Mouse (Mus musculus): ENCODE measurements around the gene Clec5a. TPM values are rescaled to one million over a fixed set of nuclear protein-coding genes. Genes with fewer than 3 reads are reported as not detected.

Gene Clec5a
- polyA plus RNA-seq, 1 experiment from 2014 or later = 0.72 TPM

- H3K9ac ChIP-seq (ENCODE audit: low read length) = no peak overlapping the region
- H3K4me2 ChIP-seq (ENCODE audit: low read depth, low read length, severe bottlenecking) = no peak overlapping the region
- DNase-seq (ENCODE audit: low spot score) (no peak), ATAC-seq (replicated peaks; ENCODE audit: low FRiP score) (no peak)
- no peaks in the 10 kb centered on the region for H3K4me1 ChIP-seq (replicated peaks; ENCODE audit: control insufficient read depth, insufficient read depth, low read length)
- no peak overlapping the region for H3K27ac ChIP-seq (ENCODE audit: low read depth, low read length)
- H3K27me3 ChIP-seq (ENCODE audit: control insufficient read depth, insufficient read depth, low read length) = no peaks in the 10 kb centered on the region
- 78% methylated on average over 3 of the region's 3 CpGs for WGBS
- H3K9me3 ChIP-seq (ENCODE audit: control insufficient read depth, low read length) = no peaks in the 10 kb centered on the region
- H3K4me3 ChIP-seq (ENCODE audit: low read depth, low read length) = no peak overlapping the region
- no peaks in the 10 kb centered on the region for H3K36me3 ChIP-seq (ENCODE audit: control insufficient read depth, insufficient read depth, low read length)
Measured at GRCm38 (mm10) chr6:40594804-40595550, 9.4 kb upstream of the Clec5a start.

GRCm38 (mm10) chr6:40588346-40588745, 2.7 kb upstream of the Clec5a start:
- Histone ChIP-seq H3K27me3 (ENCODE audit: control insufficient read depth, insufficient read depth, low read length) (no peaks in the 10 kb centered on the region), H3K27ac (ENCODE audit: low read depth, low read length) (no peak overlapping the region), H3K36me3 (ENCODE audit: control insufficient read depth, insufficient read depth, low read length) (no peaks in the 10 kb centered on the region), H3K4me1 (replicated peaks; ENCODE audit: control insufficient read depth, insufficient read depth, low read length) (no peaks in the 10 kb centered on the region), H3K9me3 (ENCODE audit: control insufficient read depth, low read length) (no peaks in the 10 kb centered on the region), H3K4me2 (ENCODE audit: low read depth, low read length, severe bottlenecking) (no peak overlapping the region), H3K9ac (ENCODE audit: low read length) (no peak overlapping the region), H3K4me3 (ENCODE audit: low read depth, low read length) (no peak overlapping the region)
- DNase-seq (ENCODE audit: low spot score) (no peak), ATAC-seq (replicated peaks; ENCODE audit: low FRiP score) (no peak)
- WGBS = 96% methylated on average over 2 of the region's 2 CpGs

GRCm38 (mm10) chr6:40584336-40584735, 1.3 kb downstream of the Clec5a start:
- Histone ChIP-seq H3K9me3 (ENCODE audit: control insufficient read depth, low read length) (no peaks in the 10 kb centered on the region), H3K27me3 (ENCODE audit: control insufficient read depth, insufficient read depth, low read length) (no peaks in the 10 kb centered on the region), H3K27ac (ENCODE audit: low read depth, low read length) (no peak overlapping the region), H3K9ac (ENCODE audit: low read length) (no peak overlapping the region), H3K4me3 (ENCODE audit: low read depth, low read length) (no peak overlapping the region), H3K36me3 (ENCODE audit: control insufficient read depth, insufficient read depth, low read length) (no peaks in the 10 kb centered on the region), H3K4me1 (replicated peaks; ENCODE audit: control insufficient read depth, insufficient read depth, low read length) (no peaks in the 10 kb centered on the region), H3K4me2 (ENCODE audit: low read depth, low read length, severe bottlenecking) (no peak overlapping the region)
- 87% methylated on average over 6 of the region's 6 CpGs for WGBS
- ATAC-seq (replicated peaks; ENCODE audit: low FRiP score) = no peak
- DNase-seq (ENCODE audit: low spot score) = no peak

- no peak for DNase-seq (ENCODE audit: low spot score)
- Histone ChIP-seq H3K4me2 (ENCODE audit: low read depth, low read length, severe bottlenecking) (no peak overlapping the region), H3K27me3 (ENCODE audit: control insufficient read depth, insufficient read depth, low read length) (no peaks in the 10 kb centered on the region), H3K36me3 (ENCODE audit: control insufficient read depth, insufficient read depth, low read length) (no peaks in the 10 kb centered on the region), H3K4me1 (replicated peaks; ENCODE audit: control insufficient read depth, insufficient read depth, low read length) (no peaks in the 10 kb centered on the region), H3K9me3 (ENCODE audit: control insufficient read depth, low read length) (no peaks in the 10 kb centered on the region), H3K9ac (ENCODE audit: low read length) (no peak overlapping the region), H3K4me3 (ENCODE audit: low read depth, low read length) (no peak overlapping the region), H3K27ac (ENCODE audit: low read depth, low read length) (no peak overlapping the region)
- 74% methylated on average over 1 of the region's 1 CpGs for WGBS
- ATAC-seq (replicated peaks; ENCODE audit: low FRiP score) = no peak
Measured at GRCm38 (mm10) chr6:40576305-40576704, 9.3 kb downstream of the Clec5a start.

- DNase-seq (ENCODE audit: low spot score) (no peak), ATAC-seq (replicated peaks; ENCODE audit: low FRiP score) (no peak)
- no peak overlapping the region for H3K27ac ChIP-seq (ENCODE audit: low read depth, low read length)
- no peak overlapping the region for H3K4me2 ChIP-seq (ENCODE audit: low read depth, low read length, severe bottlenecking)
- no peaks in the 10 kb centered on the region for H3K36me3 ChIP-seq (ENCODE audit: control insufficient read depth, insufficient read depth, low read length)
- H3K9ac ChIP-seq (ENCODE audit: low read length) = no peak overlapping the region
- 78% methylated on average over 3 of the region's 3 CpGs for WGBS
- no peaks in the 10 kb centered on the region for H3K9me3 ChIP-seq (ENCODE audit: control insufficient read depth, low read length)
- H3K4me3 ChIP-seq (ENCODE audit: low read depth, low read length) = no peak overlapping the region
- no peaks in the 10 kb centered on the region for H3K27me3 ChIP-seq (ENCODE audit: control insufficient read depth, insufficient read depth, low read length)
- no peaks in the 10 kb centered on the region for H3K4me1 ChIP-seq (replicated peaks; ENCODE audit: control insufficient read depth, insufficient read depth, low read length)
Measured at GRCm38 (mm10) chr6:40573618-40574017, 12.0 kb downstream of the Clec5a start.

GRCm38 (mm10) chr6:40569187-40569586, 16.4 kb downstream of the Clec5a start, which contains the start of gene Olfr460:
Gene Olfr460, plus strand, starts transcription at chr6:40569487.
- Histone ChIP-seq H3K9me3 (ENCODE audit: control insufficient read depth, low read length) (no peaks in the 10 kb centered on the region), H3K9ac (ENCODE audit: low read length) (no peak within 1 kb of the TSS), H3K27me3 (ENCODE audit: control insufficient read depth, insufficient read depth, low read length) (no peaks in the 10 kb centered on the region), H3K27ac (ENCODE audit: low read depth, low read length) (no peak within 1 kb of the TSS), H3K4me2 (ENCODE audit: low read depth, low read length, severe bottlenecking) (no peak within 1 kb of the TSS), H3K4me3 (ENCODE audit: low read depth, low read length) (no peak within 1 kb of the TSS), H3K4me1 (replicated peaks; ENCODE audit: control insufficient read depth, insufficient read depth, low read length) (no peaks in the 10 kb centered on the region), H3K36me3 (ENCODE audit: control insufficient read depth, insufficient read depth, low read length) (no peaks in the 10 kb centered on the region)
- 89% methylated on average over 3 of the region's 3 CpGs for WGBS
- DNase-seq (ENCODE audit: low spot score) (no peak), ATAC-seq (replicated peaks; ENCODE audit: low FRiP score) (no peak)

- Histone ChIP-seq H3K27me3 (ENCODE audit: control insufficient read depth, insufficient read depth, low read length) (no peaks in the 10 kb centered on the region), H3K9ac (ENCODE audit: low read length) (no peak within 1 kb of the TSS), H3K36me3 (ENCODE audit: control insufficient read depth, insufficient read depth, low read length) (no peaks in the 10 kb centered on the region), H3K27ac (ENCODE audit: low read depth, low read length) (no peak within 1 kb of the TSS), H3K4me2 (ENCODE audit: low read depth, low read length, severe bottlenecking) (no peak within 1 kb of the TSS), H3K4me3 (ENCODE audit: low read depth, low read length) (no peak within 1 kb of the TSS), H3K4me1 (replicated peaks; ENCODE audit: control insufficient read depth, insufficient read depth, low read length) (no peaks in the 10 kb centered on the region), H3K9me3 (ENCODE audit: control insufficient read depth, low read length) (no peaks in the 10 kb centered on the region)
- 81% methylated on average over 2 of the region's 2 CpGs for WGBS
- DNase-seq (ENCODE audit: low spot score) (no peak), ATAC-seq (replicated peaks; ENCODE audit: low FRiP score) (no peak)
Measured at GRCm38 (mm10) chr6:40554950-40555349, 30.7 kb downstream of the Clec5a start, which contains the start of gene Olfr461. Gene Olfr461, minus strand, starts transcription at chr6:40555050.

GRCm38 (mm10) chr6:40544690-40545089, 40.9 kb downstream of the Clec5a start:
- no peak overlapping the region for H3K27ac ChIP-seq (ENCODE audit: low read depth, low read length)
- WGBS = 79% methylated on average over 10 of the region's 10 CpGs
- H3K9ac ChIP-seq (ENCODE audit: low read length) = no peak overlapping the region
- no peaks in the 10 kb centered on the region for H3K9me3 ChIP-seq (ENCODE audit: control insufficient read depth, low read length)
- no peak overlapping the region for H3K4me3 ChIP-seq (ENCODE audit: low read depth, low read length)
- H3K36me3 ChIP-seq (ENCODE audit: control insufficient read depth, insufficient read depth, low read length) = no peaks in the 10 kb centered on the region
- no peak overlapping the region for H3K4me2 ChIP-seq (ENCODE audit: low read depth, low read length, severe bottlenecking)
- H3K27me3 ChIP-seq (ENCODE audit: control insufficient read depth, insufficient read depth, low read length) = no peaks in the 10 kb centered on the region
- DNase-seq (ENCODE audit: low spot score) = no peak
- no peaks in the 10 kb centered on the region for H3K4me1 ChIP-seq (replicated peaks; ENCODE audit: control insufficient read depth, insufficient read depth, low read length)
- ATAC-seq (replicated peaks; ENCODE audit: low FRiP score) = no peak

All from forebrain, embryonic 11.5 days (tissue).